Mouse (Mus musculus) MEL (cell line): Measurements from ENCODE around the gene Plekha3. TPM values are rescaled to one million over a fixed set of nuclear protein-coding genes. Genes with fewer than 3 reads are reported as not detected.

Source experiments
- DNase-seq: peaks from one replicate; pipeline ENCODE4 v3.0.0; 2011; ENCODE audit warnings: low read depth, low spot score
- H3K27ac ChIP-seq: 2 replicates; pipeline ENCODE4 v1.5.1; 2012; ENCODE audit warnings: low read depth, mild to moderate bottlenecking, control low read depth, low read length, moderate library complexity; ENCODE audit not compliant: control insufficient read depth
- H3K27me3 ChIP-seq, 2 experiments: fragments of 150-350 bp in 1 of 2; sonication (generic) in 1 of 2; 2 replicates each; pipeline ENCODE4 v1.6.1; 2012; ENCODE audit warnings: low read length in 2 of 2, mild to moderate bottlenecking in 2 of 2, improper control_type of control experiment in 1 of 2, moderate library complexity in 1 of 2; ENCODE audit not compliant: insufficient read depth in 2 of 2, control insufficient read depth in 1 of 2
- H3K36me3 ChIP-seq, 2 experiments: 2 replicates each; pipeline ENCODE4 v1.6.1; 2012 to 2014; ENCODE audit warnings: low read length in 2 of 2, improper control_type of control experiment in 1 of 2, inconsistent platforms in 1 of 2, mild to moderate bottlenecking in 1 of 2; ENCODE audit not compliant: insufficient read depth in 2 of 2, control insufficient read depth in 1 of 2
- H3K4me1 ChIP-seq, 2 experiments: fragments of 150-350 bp in 1 of 2; sonication (generic) in 1 of 2; 2 replicates each; pipeline ENCODE4 v1.6.1; 2012; ENCODE audit warnings: low read length in 2 of 2, improper control_type of control experiment in 1 of 2, mild to moderate bottlenecking in 1 of 2; ENCODE audit not compliant: insufficient read depth in 2 of 2, control insufficient read depth in 1 of 2
- H3K4me3 ChIP-seq, 2 experiments: fragments of 150-350 bp in 1 of 2; sonication (generic) in 1 of 2; 2 replicates each; pipeline ENCODE4 v1.5.1; 2012; ENCODE audit warnings: low read depth in 2 of 2, low read length in 2 of 2, mild to moderate bottlenecking in 2 of 2, moderate library complexity in 2 of 2, control low read depth in 1 of 2, improper control_type of control experiment in 1 of 2; ENCODE audit not compliant: control insufficient read depth in 1 of 2, insufficient read depth in 1 of 2
- H3K79me2 ChIP-seq: 2 replicates; pipeline ENCODE4 v1.6.1; 2012; ENCODE audit warnings: mild to moderate bottlenecking, low read length, moderate library complexity; ENCODE audit not compliant: control insufficient read depth, poor library complexity, insufficient read depth
- H3K9ac ChIP-seq: 2 replicates; pipeline ENCODE4 v1.6.1; 2012; ENCODE audit warnings: low read depth, mild to moderate bottlenecking, control low read depth, low read length, moderate library complexity; ENCODE audit not compliant: control insufficient read depth, poor library complexity, severe bottlenecking
- H3K9me3 ChIP-seq: fragments of 150-350 bp; sonication (generic); replicated peaks from 2 replicates; pipeline ENCODE4 v1.6.1; 2012; ENCODE audit warnings: mild to moderate bottlenecking, low read length, improper control_type of control experiment, moderate library complexity; ENCODE audit not compliant: insufficient read depth
- BHLHE40 ChIP-seq: IDR thresholded peaks from 2 replicates; pipeline ENCODE4 v1.6.1; 2012; ENCODE audit warnings: low read depth, mild to moderate bottlenecking, inconsistent platforms, low read length, improper control_type of control experiment, borderline replicate concordance
- CHD1 ChIP-seq: IDR thresholded peaks from 2 replicates; pipeline ENCODE4 v1.6.1; 2012; ENCODE audit warnings: low read depth, mild to moderate bottlenecking, inconsistent platforms, low read length, improper control_type of control experiment
- CHD2 ChIP-seq: IDR thresholded peaks from 2 replicates; pipeline ENCODE4 v1.6.1; 2011; ENCODE audit warnings: low read length, improper control_type of control experiment
- CTCF ChIP-seq, 3 experiments: IDR thresholded peaks in 2 of 3; conservative IDR thresholded peaks in 1 of 3; 2 replicates each; pipeline ENCODE4 v1.5.1; 2011 to 2012; ENCODE audit warnings: low read length in 3 of 3, low read depth in 2 of 3, mild to moderate bottlenecking in 2 of 3, improper control_type of control experiment in 1 of 3, inconsistent platforms in 1 of 3, mixed read lengths in 1 of 3, moderate library complexity in 1 of 3; ENCODE audit not compliant: control insufficient read depth in 1 of 3, insufficient read depth in 1 of 3, poor library complexity in 1 of 3, severe bottlenecking in 1 of 3
- E2F4 ChIP-seq: IDR thresholded peaks from 2 replicates; pipeline ENCODE4 v1.6.1; 2011; ENCODE audit warnings: low read depth, low read length, improper control_type of control experiment, borderline replicate concordance
- ELF1 ChIP-seq: IDR thresholded peaks from 2 replicates; pipeline ENCODE4 v1.6.1; 2014; ENCODE audit warnings: low read depth, mild to moderate bottlenecking, inconsistent platforms, low read length, improper control_type of control experiment, moderate library complexity
- EP300 ChIP-seq, 2 experiments: IDR thresholded peaks; 2 replicates each; pipeline ENCODE4 v1.6.1; 2011; ENCODE audit warnings: improper control_type of control experiment in 2 of 2, low read length in 2 of 2, low read depth in 1 of 2, mild to moderate bottlenecking in 1 of 2
- ETS1 ChIP-seq: IDR thresholded peaks from 2 replicates; pipeline ENCODE4 v1.6.1; 2012; ENCODE audit warnings: low read depth, mild to moderate bottlenecking, inconsistent platforms, low read length, improper control_type of control experiment, moderate library complexity
- GABPA ChIP-seq: IDR thresholded peaks from 2 replicates; pipeline ENCODE4 v1.6.1; 2012; ENCODE audit warnings: low read depth, mild to moderate bottlenecking, inconsistent platforms, low read length, improper control_type of control experiment, moderate library complexity
- GATA1 ChIP-seq: IDR thresholded peaks from 2 replicates; pipeline ENCODE4 v1.6.1; 2011; ENCODE audit warnings: low read depth, low read length, improper control_type of control experiment
- HCFC1 ChIP-seq: IDR thresholded peaks from 2 replicates; pipeline ENCODE4 v1.6.1; 2012; ENCODE audit warnings: low read depth, mild to moderate bottlenecking, inconsistent platforms, low read length, improper control_type of control experiment, moderate library complexity
- JUND ChIP-seq: IDR thresholded peaks from 2 replicates; pipeline ENCODE4 v1.6.1; 2011; ENCODE audit warnings: low read depth, mild to moderate bottlenecking, improper control_type of control experiment, low read length
- KAT2A ChIP-seq: conservative IDR thresholded peaks from 2 replicates; pipeline ENCODE4 v1.6.1; 2012; ENCODE audit warnings: low read depth, low read length, improper control_type of control experiment, inconsistent platforms
- MAFK ChIP-seq: IDR thresholded peaks from 2 replicates; pipeline ENCODE4 v1.6.1; 2011; ENCODE audit warnings: low read depth, mild to moderate bottlenecking, low read length, improper control_type of control experiment, borderline replicate concordance
- MAX ChIP-seq: IDR thresholded peaks from 2 replicates; pipeline ENCODE4 v1.6.1; 2011; ENCODE audit warnings: low read length, improper control_type of control experiment
- MAZ ChIP-seq: IDR thresholded peaks from 2 replicates; pipeline ENCODE4 v1.6.1; 2012; ENCODE audit warnings: low read depth, mild to moderate bottlenecking, inconsistent platforms, low read length, improper control_type of control experiment
- MEF2A ChIP-seq: IDR thresholded peaks from 2 replicates; pipeline ENCODE4 v1.6.1; 2014; ENCODE audit warnings: low read depth, mild to moderate bottlenecking, inconsistent platforms, low read length, improper control_type of control experiment; ENCODE audit not compliant: poor library complexity, insufficient replicate concordance, severe bottlenecking; ENCODE audit errors: extremely low read depth
- MXI1 ChIP-seq: IDR thresholded peaks from 2 replicates; pipeline ENCODE4 v1.6.1; 2011; ENCODE audit warnings: mild to moderate bottlenecking, low read depth, low read length, improper control_type of control experiment
- MYB ChIP-seq: IDR thresholded peaks from 2 replicates; pipeline ENCODE4 v1.6.1; 2011; ENCODE audit warnings: mild to moderate bottlenecking, low read depth, low read length, improper control_type of control experiment
- NELFE ChIP-seq: IDR thresholded peaks from 2 replicates; pipeline ENCODE4 v1.6.1; 2011; ENCODE audit warnings: low read depth, low read length, improper control_type of control experiment
- NRF1 ChIP-seq: IDR thresholded peaks from 2 replicates; pipeline ENCODE4 v1.6.1; 2014; ENCODE audit warnings: low read depth, mild to moderate bottlenecking, inconsistent platforms, low read length, improper control_type of control experiment, moderate library complexity; ENCODE audit not compliant: poor library complexity, insufficient read depth, severe bottlenecking
- POLR2A ChIP-seq, 2 experiments: IDR thresholded peaks; 2 replicates each; pipeline ENCODE4 v1.6.1; 2011 to 2012; ENCODE audit warnings: low read length in 2 of 2, mild to moderate bottlenecking in 2 of 2, control low read depth in 1 of 2, improper control_type of control experiment in 1 of 2, low read depth in 1 of 2, moderate library complexity in 1 of 2; ENCODE audit not compliant: control insufficient read depth in 1 of 2, insufficient read depth in 1 of 2, poor library complexity in 1 of 2
- POLR2AphosphoS2 ChIP-seq: IDR thresholded peaks from 2 replicates; pipeline ENCODE4 v1.6.1; 2011; ENCODE audit warnings: low read length, improper control_type of control experiment
- POLR2AphosphoS5 ChIP-seq: IDR thresholded peaks from 2 replicates; pipeline ENCODE4 v1.6.1; 2012; ENCODE audit warnings: low read depth, borderline replicate concordance, mild to moderate bottlenecking, inconsistent platforms, low read length, moderate library complexity, mixed read lengths
- RAD21 ChIP-seq: IDR thresholded peaks from 2 replicates; pipeline ENCODE4 v1.6.1; 2011; ENCODE audit warnings: mild to moderate bottlenecking, low read depth, low read length, improper control_type of control experiment
- RCOR1 ChIP-seq: IDR thresholded peaks from 2 replicates; pipeline ENCODE4 v1.6.1; 2012; ENCODE audit warnings: low read depth, mild to moderate bottlenecking, inconsistent platforms, low read length, improper control_type of control experiment
- SIN3A ChIP-seq: IDR thresholded peaks from 2 replicates; pipeline ENCODE4 v1.6.1; 2012; ENCODE audit warnings: low read length, improper control_type of control experiment, inconsistent platforms
- SMC3 ChIP-seq: IDR thresholded peaks from 2 replicates; pipeline ENCODE4 v1.6.1; 2011; ENCODE audit warnings: low read depth, low read length, improper control_type of control experiment
- TAL1 ChIP-seq: IDR thresholded peaks from 2 replicates; pipeline ENCODE4 v1.6.1; 2012; ENCODE audit warnings: mild to moderate bottlenecking, inconsistent platforms, low read length, moderate library complexity, mixed read lengths
- TBP ChIP-seq: IDR thresholded peaks from 2 replicates; pipeline ENCODE4 v1.8.0; 2011; ENCODE audit warnings: low read depth, low read length, improper control_type of control experiment
- TCF12 ChIP-seq: IDR thresholded peaks from 2 replicates; pipeline ENCODE4 v1.6.1; 2014; ENCODE audit warnings: low read depth, mild to moderate bottlenecking, inconsistent platforms, low read length, improper control_type of control experiment, moderate library complexity
- UBTF ChIP-seq: IDR thresholded peaks from 2 replicates; pipeline ENCODE4 v1.6.1; 2012; ENCODE audit warnings: low read depth, mild to moderate bottlenecking, inconsistent platforms, low read length, improper control_type of control experiment, moderate library complexity, borderline replicate concordance; ENCODE audit not compliant: insufficient read depth
- USF1 ChIP-seq: IDR thresholded peaks from 2 replicates; pipeline ENCODE4 v1.6.1; 2014; ENCODE audit warnings: low read depth, mild to moderate bottlenecking, inconsistent platforms, low read length, improper control_type of control experiment, moderate library complexity
- USF2 ChIP-seq, 2 experiments: IDR thresholded peaks; 2 replicates each; pipeline ENCODE4 v1.6.1; 2011 to 2012; ENCODE audit warnings: improper control_type of control experiment in 2 of 2, low read length in 2 of 2, borderline replicate concordance in 1 of 2, inconsistent platforms in 1 of 2, low read depth in 1 of 2, mild to moderate bottlenecking in 1 of 2; ENCODE audit not compliant: insufficient read depth in 1 of 2
- ZC3H11A ChIP-seq: IDR thresholded peaks from 2 replicates; pipeline ENCODE4 v1.6.1; 2012; ENCODE audit warnings: low read depth, mild to moderate bottlenecking, inconsistent platforms, low read length, improper control_type of control experiment
- ZKSCAN1 ChIP-seq: IDR thresholded peaks from 2 replicates; pipeline ENCODE4 v1.6.1; 2012; ENCODE audit warnings: low read depth, mild to moderate bottlenecking, inconsistent platforms, low read length, improper control_type of control experiment, moderate library complexity
- ZMIZ1 ChIP-seq: IDR thresholded peaks from 2 replicates; pipeline ENCODE4 v1.6.1; 2012; ENCODE audit warnings: low read depth, mild to moderate bottlenecking, inconsistent platforms, low read length, improper control_type of control experiment, moderate library complexity
- ZNF384 ChIP-seq: IDR thresholded peaks from 2 replicates; pipeline ENCODE4 v1.6.1; 2012; ENCODE audit warnings: low read depth, mild to moderate bottlenecking, inconsistent platforms, low read length, improper control_type of control experiment
- polyA plus RNA-seq, 2 experiments: library from polyadenylated mRNA; stranded (reverse) in 1 of 2; unstranded in 1 of 2; fragments of >175 nt in 1 of 2; fragments of >200 nt in 1 of 2; gene quantifications; 2 replicates each; pipeline versions ENCODE4 v1.2.1 to v1.2.4; 2012; ENCODE audit warnings: low replicate concordance in 2 of 2, low read depth in 1 of 2; ENCODE audit not compliant: insufficient read length in 2 of 2, insufficient read depth in 1 of 2, missing spikeins in 1 of 2
- total RNA-seq: library from RNA; depleted of rRNA; stranded (reverse); fragments of 300-350 nt; gene quantifications from 2 replicates; pipeline ENCODE4 v1.2.3, GENCODE M21; 2012

The Plekha3 gene
- total and polyA plus RNA-seq, 3 experiments, result 20.5 to 23.4 TPM; not detected in 1

DNA sequence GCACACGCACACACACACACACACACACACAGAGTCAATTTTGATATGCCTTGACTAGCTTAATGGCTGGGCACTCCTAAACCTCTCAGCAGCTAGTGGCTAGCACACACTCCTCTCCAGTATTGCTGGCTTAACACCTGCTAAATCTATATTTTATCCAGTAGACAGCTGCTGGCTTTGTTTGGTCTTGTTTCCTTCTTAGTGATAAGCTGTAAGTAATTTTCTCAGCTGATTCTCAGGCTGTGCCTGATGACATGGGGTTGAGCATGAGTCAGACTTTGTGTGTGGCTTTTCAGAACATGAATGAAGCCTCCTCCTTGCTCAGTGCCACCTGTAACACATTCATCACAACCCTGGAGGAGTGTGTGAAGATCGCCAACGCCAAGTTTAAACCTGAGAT, 11.9 kb downstream of the Plekha3 start:
- no peak overlapping the region for H3K9ac ChIP-seq
- H3K36me3 ChIP-seq, result peaks cover 22 to 47% of the 10 kb centered on the region in 2 experiments
- H3K9me3 ChIP-seq, result no peaks in the 10 kb centered on the region
- peak overlapping the region; percentile 49 for H3K27ac ChIP-seq
- H3K27me3 ChIP-seq, result no peaks in the 10 kb centered on the region
- H3K4me1 ChIP-seq, result peaks cover 25 to 32% of the 10 kb centered on the region in 2 experiments
- peaks cover 2% of the 10 kb centered on the region; the same call in 1 of the 2 replicates for H3K79me2 ChIP-seq
- peak; percentile 59 for DNase-seq
- no peak overlapping the region for H3K4me3 ChIP-seq
- TF ChIP-seq POLR2AphosphoS5, result no peak
- TF ChIP-seq MEF2A, result no peak
- TF ChIP-seq ZMIZ1, result no peak
- no peak for TF ChIP-seq CHD1
- TF ChIP-seq SMC3, result no peak
- 0 out of 2 replicates have a peak, but pooled peaks have one; percentile 15 for TF ChIP-seq BHLHE40
- peak in 1 of 2 experiments; percentile 50; a peak in 2 of 4 replicates for TF ChIP-seq EP300 (IDR thresholded peaks at IDR 0.05; ENCODE audit: low read depth in 1 of 2, low read length in 2 of 2)
- TF ChIP-seq HCFC1, result no peak
- TF ChIP-seq TBP, result no peak
- no peak for TF ChIP-seq MAX
- TF ChIP-seq ELF1, result no peak
- no peak for TF ChIP-seq ZKSCAN1
- TF ChIP-seq GATA1, result peak; percentile 42
- TF ChIP-seq MYB, result no peak
- no peak for TF ChIP-seq CHD2
- no peak for TF ChIP-seq NRF1
- 0 out of 2 replicates have a peak, but pooled peaks have one; percentile 33 for TF ChIP-seq MXI1
- TF ChIP-seq JUND, result no peak
- no peak for TF ChIP-seq CTCF (IDR thresholded peaks at IDR 0.05 in 2 of 3, conservative IDR thresholded peaks at IDR 0.05 in 1 of 3; ENCODE audit: control insufficient read depth in 1 of 3, insufficient read depth in 1 of 3, low read depth in 2 of 3, low read length in 3 of 3, poor library complexity in 1 of 3, severe bottlenecking in 1 of 3)
- TF ChIP-seq TAL1, result peak; percentile 22; the same call in 1 of the 2 replicates
- TF ChIP-seq POLR2A (IDR thresholded peaks at IDR 0.05; ENCODE audit: control insufficient read depth in 1 of 2, insufficient read depth in 1 of 2, low read depth in 1 of 2, low read length in 2 of 2, poor library complexity in 1 of 2), result no peak
- no peak for TF ChIP-seq RCOR1
- peak; percentile 71 for TF ChIP-seq SIN3A
- no peak for TF ChIP-seq USF2 (IDR thresholded peaks at IDR 0.05; ENCODE audit: borderline replicate concordance in 1 of 2, insufficient read depth in 1 of 2, low read depth in 1 of 2, low read length in 2 of 2)
- no peak for TF ChIP-seq UBTF
- TF ChIP-seq RAD21, result no peak
- TF ChIP-seq ZNF384, result no peak
- TF ChIP-seq KAT2A, result no peak
- peak; percentile 100 for TF ChIP-seq ETS1
- TF ChIP-seq E2F4, result no peak
- TF ChIP-seq POLR2AphosphoS2, result no peak
- TF ChIP-seq MAZ, result no peak
- TF ChIP-seq GABPA, result no peak
- no peak for TF ChIP-seq MAFK
- TF ChIP-seq USF1, result no peak
- TF ChIP-seq ZC3H11A, result no peak
- peak; percentile 77 for TF ChIP-seq TCF12
- TF ChIP-seq NELFE, result no peak
